In genomic region chr16:31131531-31131930, GRCm38 (mm10) we compare ENCODE assay signal across 13 mouse cellular contexts. TPM values are rescaled to one million over a fixed set of nuclear protein-coding genes. Genes with fewer than 3 reads are reported as not detected.
A peak's percentile ranks its signal among the peaks of the same experiment; 100 is the strongest.
DNase-seq lines count a peak whose midpoint lies in the region; ATAC-seq and TF ChIP-seq lines count a peak whose summit lies in the region.
"Had no signal": no experiment of that assay in that cellular context is flagged by ENCODE, and none has a peak within 500 bp of the region (broad histone marks: within the 10 kb centered on the region; RNA-seq: fewer than 3 reads in every experiment).

No protein-coding gene starts in this region.

- H3K4me1 ChIP-seq in lung, postnatal 0 days (ENCODE audit: insufficient read depth, low read depth, low read length) = no peaks in the 10 kb centered on the region
- H3K4me1 ChIP-seq in thymus, adult 2 months (replicated peaks; ENCODE audit: control insufficient read depth, insufficient read depth, low read length) = 0 out of 2 replicates have a peak, but pooled peaks cover 1% of the 10 kb centered on the region
- H3K4me1 ChIP-seq: heart, embryonic 15.5 days; limb, embryonic 15.5 days had no signal

- 35% methylated on average over 5 of the region's 5 CpGs for WGBS in lung, postnatal 0 days
- 94% methylated on average over 5 of the region's 5 CpGs for WGBS in thymus, adult 2 months

- ATAC-seq in lung, postnatal 0 days = peak; percentile 90

- H3K9me3 ChIP-seq in lung, postnatal 0 days (ENCODE audit: low read length) = no peaks in the 10 kb centered on the region
- H3K9me3 ChIP-seq: heart, embryonic 15.5 days; limb, embryonic 15.5 days had no signal

- peaks cover 10% of the 10 kb centered on the region; the same call in 1 of the 2 replicates for H3K36me3 ChIP-seq in lung, postnatal 0 days (ENCODE audit: insufficient read depth, low read length)
- H3K36me3 ChIP-seq in thymus, adult 2 months (ENCODE audit: control insufficient read depth, insufficient read depth, low read length) = peaks cover 23% of the 10 kb centered on the region

- no peak overlapping the region for H3K4me2 ChIP-seq in lung, postnatal 0 days (replicated peaks; ENCODE audit: low read depth, low read length)
- H3K4me2 ChIP-seq: heart, embryonic 15.5 days; limb, embryonic 15.5 days had no signal

- no peak overlapping the region for H3K9ac ChIP-seq in lung, postnatal 0 days (replicated peaks; ENCODE audit: low read depth)
- H3K9ac ChIP-seq: heart, embryonic 15.5 days; limb, embryonic 15.5 days had no signal

- DNase-seq in heart, adult 8-10 months (ENCODE audit: low spot score) = peak; percentile 5
- no peak for DNase-seq in heart, postnatal 4 days
- DNase-seq in embryo, embryonic 9.5 days (ENCODE audit: extremely low spot score) = peak; percentile 31
- peak; percentile 68 for DNase-seq in kidney, postnatal 14 days
- DNase-seq in lung, postnatal 0 days (ENCODE audit: low spot score) = peak; percentile 86
- no peak for DNase-seq in layer of hippocampus, adult 9-11 months
- DNase-seq in thymus, adult 2 months = no peak
- DNase-seq in frontal cortex, postnatal 10 days (ENCODE audit: low spot score in 2 of 2) = no peak
- DNase-seq: cerebellum, adult 11-12 months; gastrocnemius, adult 2 months had no signal

- H3K4me3 ChIP-seq in lung, postnatal 0 days (ENCODE audit: low read depth, low read length) = no peak overlapping the region
- H3K4me3 ChIP-seq in thymus, adult 2 months (ENCODE audit: control insufficient read depth, insufficient read depth, low read length) = no peak overlapping the region
- H3K4me3 ChIP-seq: gastrocnemius, adult 2 months; heart, embryonic 15.5 days; left cerebral cortex, adult 2 months; limb, embryonic 15.5 days had no signal

- peak; percentile 72 for TF ChIP-seq EP300 in lung, postnatal 0 days (IDR thresholded peaks at IDR 0.05)

- TF ChIP-seq CTCF in lung, postnatal 0 days (IDR thresholded peaks at IDR 0.05) = no peak
- TF ChIP-seq CTCF in thymus, adult 2 months (IDR thresholded peaks at IDR 0.05; ENCODE audit: borderline replicate concordance, control insufficient read depth, extremely low read depth, insufficient read depth, low read length, poor library complexity) = no peak

- H3K27ac ChIP-seq in lung, postnatal 0 days (ENCODE audit: low read length) = peak overlapping the region; percentile 47; the same call in 1 of the 2 replicates
- H3K27ac ChIP-seq in thymus, adult 2 months (ENCODE audit: control insufficient read depth, insufficient read depth, low read length) = no peak overlapping the region
- H3K27ac ChIP-seq: gastrocnemius, adult 2 months; heart, embryonic 15.5 days; left cerebral cortex, adult 2 months; limb, embryonic 15.5 days had no signal

- H3K27me3 ChIP-seq in lung, postnatal 0 days (replicated peaks; ENCODE audit: insufficient read depth, low read length) = no peaks in the 10 kb centered on the region
- no peaks in the 10 kb centered on the region for H3K27me3 ChIP-seq in thymus, adult 2 months (ENCODE audit: control insufficient read depth, insufficient read depth, low read length)
- H3K27me3 ChIP-seq: heart, embryonic 15.5 days; limb, embryonic 15.5 days had no signal

- no peak for TF ChIP-seq POLR2A in thymus, adult 2 months (IDR thresholded peaks at IDR 0.05; ENCODE audit: control insufficient read depth, extremely low read depth, insufficient read depth, low read length, poor library complexity)

RNA-seq across cellular contexts. Expression of gene Xxylt1, which starts 50.3 kb away (rescaled TPM):
- total RNA-seq in heart, adult 8-10 months (2022) = 10 to 100 TPM; 10.3 to 12.9 (median 12.5) TPM
- 10 to 100 TPM; 15.9 to 17.3 TPM for total RNA-seq in heart, postnatal 4 days (2021)
- 8.0 and 8.2 TPM in 2 replicates for polyA plus RNA-seq in lung, postnatal 0 days (2015; fragmentation: Nextera tagmentation; extraction: Ambion mirVana)
- 13.2 and 15.4 TPM in 2 replicates for polyA plus RNA-seq in thymus, adult 2 months (2012; rRNA removed)

Comparison
In these comparisons a context has a peak if more than half of its experiments do, and no peak if none do; other contexts are left out.
1. DNase-seq: peak in heart, adult 8-10 months (single experiment), embryo, embryonic 9.5 days (single experiment), kidney, postnatal 14 days (single experiment) and lung, postnatal 0 days (single experiment); none in heart, postnatal 4 days (single experiment), layer of hippocampus, adult 9-11 months (single experiment), thymus, adult 2 months (single experiment) and frontal cortex, postnatal 10 days (0 of 2).